Mouse (Mus musculus) cerebral cortex, adult 2 months (tissue): ENCODE measurements around the gene Angpt4.

Experiments
- WGBS: fragments of 180-500 bp; shearing (Covaris S2); methylation state at CpG from one replicate; pipeline ENCODE4 v1.1.7; 2018; 5-methylcytosine and 5-hydroxymethylcytosine counted together

The Angpt4 gene

GRCm38 (mm10) chr2:151916061-151916831, 5.2 kb downstream of the Angpt4 start:
- WGBS = 81% methylated on average over 13 of the region's 13 CpGs

- 85% methylated on average over 9 of the region's 9 CpGs for WGBS
Measured at GRCm38 (mm10) chr2:151919140-151919539, 8.1 kb downstream of the Angpt4 start.

- WGBS = 79% methylated on average over 8 of the region's 8 CpGs
Measured at GRCm38 (mm10) chr2:151921068-151921467, 10.1 kb downstream of the Angpt4 start.

GRCm38 (mm10) chr2:151921596-151921995, 10.6 kb downstream of the Angpt4 start:
- 83% methylated on average over 4 of the region's 4 CpGs for WGBS

- 75% methylated on average over 7 of the region's 7 CpGs for WGBS
Measured at GRCm38 (mm10) chr2:151924276-151924675, 13.3 kb downstream of the Angpt4 start.

GRCm38 (mm10) chr2:151925715-151926114, 14.7 kb downstream of the Angpt4 start:
- 46% methylated on average over 4 of the region's 4 CpGs for WGBS

GRCm38 (mm10) chr2:151927103-151927502, 16.1 kb downstream of the Angpt4 start:
- 95% methylated on average over 11 of the region's 11 CpGs for WGBS

- WGBS = 47% methylated on average over 7 of the region's 7 CpGs
Measured at GRCm38 (mm10) chr2:151930389-151931074, 19.5 kb downstream of the Angpt4 start.

GRCm38 (mm10) chr2:151937893-151938292, 26.9 kb downstream of the Angpt4 start:
- 50% methylated on average over 3 of the region's 3 CpGs for WGBS

GRCm38 (mm10) chr2:151938780-151939200, 27.8 kb downstream of the Angpt4 start:
- WGBS = 55% methylated on average over 11 of the region's 11 CpGs

- WGBS = 86% methylated on average over 5 of the region's 5 CpGs
Measured at GRCm38 (mm10) chr2:151939651-151940420, 28.8 kb downstream of the Angpt4 start.

GRCm38 (mm10) chr2:151941269-151941668, 30.3 kb downstream of the Angpt4 start:
- WGBS = 71% methylated on average over 2 of the region's 2 CpGs

- 80% methylated on average over 2 of the region's 2 CpGs for WGBS
Measured at GRCm38 (mm10) chr2:151944106-151944505, 33.1 kb downstream of the Angpt4 start.

GRCm38 (mm10) chr2:151947617-151948016, 36.6 kb downstream of the Angpt4 start:
- WGBS = 97% methylated on average over 2 of the region's 2 CpGs

GRCm38 (mm10) chr2:151948311-151948710, 37.3 kb downstream of the Angpt4 start:
- WGBS = 85% methylated on average over 7 of the region's 7 CpGs

GRCm38 (mm10) chr2:151949082-151949774, 38.2 kb downstream of the Angpt4 start:
- 38% methylated on average over 2 of the region's 2 CpGs for WGBS

GRCm38 (mm10) chr2:151953665-151954064, 42.7 kb downstream of the Angpt4 start:
- WGBS = 82% methylated on average over 8 of the region's 8 CpGs

GRCm38 (mm10) chr2:151956500-151957137, 45.6 kb downstream of the Angpt4 start:
- 55% methylated on average over 4 of the region's 4 CpGs for WGBS

GRCm38 (mm10) chr2:151959274-151959673, 48.3 kb downstream of the Angpt4 start:
- 74% methylated on average over 5 of the region's 5 CpGs for WGBS

- 66% methylated on average over 9 of the region's 9 CpGs for WGBS
Measured at GRCm38 (mm10) chr2:151961284-151962196, 50.5 kb downstream of the Angpt4 start.
